ENCODE assay signal across 15 mouse cellular contexts in genomic region chr5:102503066-102503465, GRCm38 (mm10).
"Had no signal": no experiment of that assay in that cellular context is flagged by ENCODE, and none has a peak within 500 bp of the region (broad histone marks: within the 10 kb centered on the region; RNA-seq: fewer than 3 reads in every experiment).

No protein-coding gene starts in this region.

- H3K36me3 ChIP-seq: liver, embryonic 15.5 days; midbrain, embryonic 10.5 days; neural tube, embryonic 15.5 days had no signal

- H3K27me3 ChIP-seq: limb, embryonic 13.5 days; liver, embryonic 15.5 days; neural tube, embryonic 15.5 days had no signal

- H3K9me3 ChIP-seq: limb, embryonic 13.5 days; liver, embryonic 15.5 days; midbrain, embryonic 10.5 days; neural tube, embryonic 15.5 days had no signal

- H3K27ac ChIP-seq: limb, embryonic 13.5 days; liver, embryonic 15.5 days; midbrain, embryonic 10.5 days; neural tube, embryonic 15.5 days; stomach, postnatal 0 days had no signal

- ATAC-seq: inflammation-experienced regulatory T-cells, adult 6 months; intestine, postnatal 0 days had no signal

- H3K4me2 ChIP-seq: limb, embryonic 13.5 days; liver, embryonic 15.5 days; lung, embryonic 14.5 days; neural tube, embryonic 15.5 days had no signal

- DNase-seq: left cerebral cortex, postnatal 4 days; lung, embryonic 14.5 days; lung, postnatal 4 days; midbrain, embryonic 14.5 days; right cerebral cortex, adult 18-20 months; right cerebral cortex, postnatal 25 days; thymus, postnatal 14 days had no signal

- H3K4me1 ChIP-seq: limb, embryonic 13.5 days; liver, embryonic 15.5 days; midbrain, embryonic 10.5 days; neural tube, embryonic 15.5 days had no signal

- H3K9ac ChIP-seq: limb, embryonic 13.5 days; liver, embryonic 15.5 days; lung, embryonic 14.5 days; neural tube, embryonic 15.5 days had no signal

- H3K4me3 ChIP-seq: limb, embryonic 13.5 days; liver, embryonic 15.5 days; midbrain, embryonic 10.5 days; myocyte; neural tube, embryonic 15.5 days had no signal
